In genomic region chr1:63614594-63614993, GRCm38 (mm10) we compare ENCODE assay signal across 9 mouse cellular contexts. TPM values are rescaled to one million over a fixed set of nuclear protein-coding genes. Genes with fewer than 3 reads are reported as not detected.
DNase-seq lines count a peak whose midpoint lies in the region; ATAC-seq lines count a peak whose summit lies in the region.
"Had no signal": no experiment of that assay in that cellular context is flagged by ENCODE, and none has a peak within 500 bp of the region (broad histone marks: within the 10 kb centered on the region; RNA-seq: fewer than 3 reads in every experiment).

No protein-coding gene starts in this region.

- peaks cover 3% of the 10 kb centered on the region; the same call in 1 of the 2 replicates for H3K27me3 ChIP-seq in hindbrain, embryonic 12.5 days
- no peaks in the 10 kb centered on the region for H3K27me3 ChIP-seq in midbrain, embryonic 14.5 days (ENCODE audit: control insufficient read depth, insufficient read depth, low read length)

- H3K36me3 ChIP-seq in hindbrain, embryonic 12.5 days = no peaks in the 10 kb centered on the region
- H3K36me3 ChIP-seq in midbrain, embryonic 14.5 days (ENCODE audit: control insufficient read depth, insufficient read depth, low read length) = no peaks in the 10 kb centered on the region
- H3K36me3 ChIP-seq: embryonic facial prominence, embryonic 13.5 days had no signal

- H3K9me3 ChIP-seq in hindbrain, embryonic 12.5 days (replicated peaks) = no peaks in the 10 kb centered on the region
- H3K9me3 ChIP-seq in midbrain, embryonic 14.5 days (ENCODE audit: control insufficient read depth, low read length) = 0 out of 2 replicates have a peak, but pooled peaks cover 3% of the 10 kb centered on the region
- H3K9me3 ChIP-seq: embryonic facial prominence, embryonic 13.5 days had no signal

- 2% methylated on average over 11 of the region's 11 CpGs for WGBS in hindbrain, embryonic 12.5 days
- WGBS in midbrain, embryonic 14.5 days = 2% methylated on average over 11 of the region's 11 CpGs

- H3K4me1 ChIP-seq in hindbrain, embryonic 12.5 days = peaks cover 5% of the 10 kb centered on the region
- H3K4me1 ChIP-seq in midbrain, embryonic 14.5 days (ENCODE audit: control insufficient read depth, insufficient read depth, low read length) = no peaks in the 10 kb centered on the region
- H3K4me1 ChIP-seq: embryonic facial prominence, embryonic 13.5 days had no signal

- peak overlapping the region; percentile 10; the same call in 1 of the 2 replicates for H3K4me3 ChIP-seq in hindbrain, embryonic 12.5 days
- peak overlapping the region; percentile 12; the same call in 1 of the 2 replicates for H3K4me3 ChIP-seq in midbrain, embryonic 14.5 days (replicated peaks; ENCODE audit: low read depth, low read length)
- H3K4me3 ChIP-seq: embryonic facial prominence, embryonic 13.5 days had no signal

- H3K9ac ChIP-seq in hindbrain, embryonic 12.5 days = no peak overlapping the region
- no peak overlapping the region for H3K9ac ChIP-seq in midbrain, embryonic 14.5 days (replicated peaks; ENCODE audit: low read length)
- H3K9ac ChIP-seq: embryonic facial prominence, embryonic 13.5 days had no signal

- H3K4me2 ChIP-seq in hindbrain, embryonic 12.5 days (replicated peaks) = peak overlapping the region; percentile 40
- H3K4me2 ChIP-seq in midbrain, embryonic 14.5 days (ENCODE audit: low read length) = peak overlapping the region; percentile 42
- H3K4me2 ChIP-seq: embryonic facial prominence, embryonic 13.5 days had no signal

- DNase-seq in right cerebral cortex, postnatal 4 days = peak; percentile 15
- DNase-seq in right cerebral cortex, adult 2 months (ENCODE audit: low spot score in 2 of 2) = no peak
- peak; percentile 65 for DNase-seq in adrenal gland, postnatal 25 days
- DNase-seq in midbrain, embryonic 14.5 days = peak; percentile 56
- DNase-seq in natural killer cell, adult 2 months (ENCODE audit: low spot score in 2 of 2) = no peak
- no peak for DNase-seq in layer of hippocampus, adult 18-20 months (ENCODE audit: low spot score in 2 of 2)

- ATAC-seq in hindbrain, embryonic 12.5 days (ENCODE audit: low FRiP score) = no peak
- ATAC-seq in midbrain, embryonic 14.5 days (ENCODE audit: low FRiP score, low TSS enrichment) = no peak

- no peak overlapping the region for H3K27ac ChIP-seq in hindbrain, embryonic 12.5 days
- no peak overlapping the region for H3K27ac ChIP-seq in midbrain, embryonic 14.5 days (replicated peaks; ENCODE audit: low read depth, low read length)
- H3K27ac ChIP-seq: embryonic facial prominence, embryonic 13.5 days had no signal

RNA-seq across cellular contexts. Expression of gene Gm39653, which starts 1.2 kb away (rescaled TPM):
- total RNA-seq in adrenal gland, postnatal 25 days (2021) = not detected in 2 replicates
- polyA plus RNA-seq in hindbrain, embryonic 12.5 days (2016; fragmentation: Nextera tagmentation; extraction: Ambion mirVana) = not detected in 2 replicates
- not detected in 2 replicates for polyA plus RNA-seq in midbrain, embryonic 14.5 days (2014; fragmentation: Nextera tagmentation; extraction: Ambion mirVana)
- total RNA-seq in layer of hippocampus, adult 18-20 months (2021) = not detected
- polyA plus RNA-seq: embryonic facial prominence, embryonic 13.5 days; lung, embryonic 16.5 days had no signal

Comparison
In these comparisons a context has a peak if more than half of its experiments do, and no peak if none do; other contexts are left out.
1. DNase-seq: peak in right cerebral cortex, postnatal 4 days (single experiment), adrenal gland, postnatal 25 days (single experiment) and midbrain, embryonic 14.5 days (single experiment); none in right cerebral cortex, adult 2 months (0 of 2), natural killer cell, adult 2 months (0 of 2) and layer of hippocampus, adult 18-20 months (0 of 2).